Mouse (Mus musculus) liver, embryonic 12.5 days (tissue): ENCODE results near the gene Gid8. TPM values are rescaled to one million over a fixed set of nuclear protein-coding genes. Genes with fewer than 3 reads are reported as not detected.
"Not testable (repeated sequence)": the region's sequence is repeated elsewhere in the genome, so short reads cannot be mapped to it uniquely, and the experiment has no call there.

Experiments
- ATAC-seq: fragments of 200-750 bp; cut with Nextera tagmentation; 2 replicates; pipeline ENCODE4 v1.8.0; 2017; ENCODE audit warnings: moderate number of reproducible peaks, mild to moderate bottlenecking, moderate library complexity
- H3K27ac ChIP-seq: fragments of 300-500 bp; sonication (generic); 2 replicates; pipeline ENCODE4 v1.5.1; 2016; ENCODE audit warnings: mild to moderate bottlenecking
- H3K27me3 ChIP-seq: fragments of 300-500 bp; sonication (generic); replicated peaks from 2 replicates; pipeline ENCODE4 v1.6.1; 2016; ENCODE audit warnings: mild to moderate bottlenecking, moderate library complexity
- H3K36me3 ChIP-seq: fragments of 300-500 bp; sonication (generic); 2 replicates; pipeline ENCODE4 v1.6.1; 2016; ENCODE audit warnings: mild to moderate bottlenecking, moderate library complexity
- H3K4me1 ChIP-seq: fragments of 300-500 bp; sonication (generic); 2 replicates; pipeline ENCODE4 v1.6.1; 2016
- H3K4me2 ChIP-seq: fragments of 300-500 bp; sonication (generic); 2 replicates; pipeline ENCODE4 v1.6.1; 2016; ENCODE audit warnings: mild to moderate bottlenecking, moderate library complexity
- H3K4me3 ChIP-seq: fragments of 300-500 bp; sonication (generic); 2 replicates; pipeline ENCODE4 v1.5.1; 2016; ENCODE audit warnings: mild to moderate bottlenecking, moderate library complexity
- H3K9ac ChIP-seq: fragments of 300-500 bp; sonication (generic); 2 replicates; pipeline ENCODE4 v1.6.1; 2016; ENCODE audit warnings: mild to moderate bottlenecking, moderate library complexity
- H3K9me3 ChIP-seq: fragments of 300-500 bp; sonication (generic); replicated peaks from 2 replicates; pipeline ENCODE4 v1.6.1; 2016; ENCODE audit warnings: mild to moderate bottlenecking, moderate library complexity
- WGBS: fragments of 180-500 bp; shearing (Covaris S2); methylation state at CpG from one replicate; pipeline ENCODE4 v1.1.7; 2016; ENCODE audit not compliant: insufficient replicate concordance; 5-methylcytosine and 5-hydroxymethylcytosine counted together
- polyA plus RNA-seq: library from polyadenylated mRNA; unstranded; fragments of >200 nt; fragmentation: Nextera tagmentation; extraction: Ambion mirVana; gene quantifications from 2 replicates; pipeline ENCODE4 v1.2.1, GENCODE M21; 2016

Gene Gid8
- polyA plus RNA-seq, 1 experiment from 2014 or later, result 102 TPM

DNA sequence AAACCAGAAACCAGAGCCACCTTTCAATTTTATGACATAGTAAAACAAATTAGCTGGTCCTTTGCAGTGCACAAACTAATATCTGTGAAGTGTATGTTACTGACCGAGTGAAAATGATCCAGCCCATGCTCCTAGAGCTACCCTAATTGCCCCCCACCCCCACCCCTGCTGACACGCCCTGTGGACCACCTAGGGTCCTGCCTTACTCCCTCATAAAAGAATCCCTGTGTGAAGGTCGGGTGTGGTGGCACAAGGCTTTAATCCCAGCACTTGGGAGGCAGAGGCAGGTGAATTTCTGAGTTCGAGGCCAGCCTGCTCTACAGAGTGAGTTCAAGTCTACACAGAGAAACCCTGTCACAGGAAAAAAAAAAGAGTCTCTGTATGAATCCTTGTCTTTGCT is 1.6 kb downstream of the Gid8 start:
- peak overlapping the region; percentile 99 for H3K27ac ChIP-seq
- 35% methylated on average over 4 of the region's 4 CpGs for WGBS
- peaks cover 54% of the 10 kb centered on the region for H3K4me1 ChIP-seq
- peaks cover 44% of the 10 kb centered on the region for H3K36me3 ChIP-seq
- H3K4me2 ChIP-seq, result peak overlapping the region; percentile 88
- H3K4me3 ChIP-seq, result peak overlapping the region; percentile 93
- no peak for ATAC-seq
- H3K27me3 ChIP-seq, result no peaks in the 10 kb centered on the region
- H3K9me3 ChIP-seq, result no peaks in the 10 kb centered on the region
- H3K9ac ChIP-seq, result peak overlapping the region; percentile 99

DNA sequence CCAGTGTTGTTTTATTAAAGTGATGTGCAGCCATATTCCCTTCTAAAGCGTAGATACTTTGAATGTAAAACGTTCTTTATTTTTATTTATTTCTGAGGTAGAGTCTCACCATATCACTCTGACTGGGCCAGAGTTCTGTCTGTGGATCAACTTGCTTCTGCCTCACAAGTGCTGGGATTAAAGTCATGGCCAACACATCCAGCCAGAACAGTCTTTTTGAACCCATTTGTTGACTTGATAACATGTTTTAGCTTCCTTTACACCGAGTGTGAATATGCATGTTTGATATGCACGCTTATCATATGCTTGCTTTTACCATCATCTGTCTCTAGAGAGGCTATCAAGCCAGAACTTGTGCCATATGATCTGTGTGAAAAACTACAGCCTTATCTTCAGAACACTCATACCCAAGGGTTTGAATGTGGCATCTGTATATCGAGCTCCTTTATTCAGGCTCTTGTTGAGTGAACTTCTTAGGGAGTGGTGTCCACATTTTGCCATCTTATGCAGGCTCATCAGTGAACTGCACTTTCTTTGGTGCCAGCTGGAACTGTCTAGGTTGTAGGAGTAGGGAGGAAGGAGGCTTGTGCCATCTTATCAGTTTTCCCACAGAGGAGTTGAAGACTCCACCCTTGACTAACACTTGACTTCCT is 2.2 kb downstream of the Gid8 start:
- Histone ChIP-seq H3K27me3 (no peaks in the 10 kb centered on the region), H3K4me2 (peak overlapping the region; percentile 88)
- WGBS, result 38% methylated on average over 5 of the region's 5 CpGs

DNA sequence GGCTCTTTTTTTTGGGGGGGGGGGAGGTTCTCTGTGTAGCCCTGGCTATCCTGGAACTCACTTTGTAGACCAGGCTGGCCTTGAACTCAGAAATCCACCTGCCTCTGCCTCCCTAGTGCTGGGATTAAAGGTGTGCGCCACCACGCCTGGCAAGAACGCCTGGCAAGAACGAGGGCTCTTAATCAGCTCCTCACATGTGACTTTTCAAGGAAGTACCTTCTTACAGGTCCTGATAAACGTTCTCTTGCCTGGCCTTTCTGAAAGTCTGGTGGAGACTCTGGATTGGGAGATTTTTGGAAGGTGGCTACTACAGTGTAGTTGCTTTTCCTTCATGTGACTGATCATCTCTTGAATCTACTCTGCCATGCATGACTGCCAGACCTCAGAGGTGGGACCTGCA is 12.8 kb downstream of the Gid8 start:
- not testable (repeated sequence) for H3K27ac ChIP-seq, H3K9ac ChIP-seq, H3K27me3 ChIP-seq, ATAC-seq, H3K4me2 ChIP-seq, H3K4me3 ChIP-seq, H3K9me3 ChIP-seq
- Histone ChIP-seq H3K36me3 (peaks cover 67% of the 10 kb centered on the region), H3K4me1 (peaks cover 47% of the 10 kb centered on the region)
- 60% methylated on average over 5 of the region's 5 CpGs for WGBS

More for the DNA sequence above, 2.2 kb downstream of the Gid8 start:
- peak; percentile 81 for ATAC-seq
- Histone ChIP-seq H3K4me1 (peaks cover 49% of the 10 kb centered on the region), H3K9me3 (no peaks in the 10 kb centered on the region), H3K27ac (peak overlapping the region; percentile 99), H3K4me3 (peak overlapping the region; percentile 93), H3K9ac (peak overlapping the region; percentile 99), H3K36me3 (peaks cover 44% of the 10 kb centered on the region)

DNA sequence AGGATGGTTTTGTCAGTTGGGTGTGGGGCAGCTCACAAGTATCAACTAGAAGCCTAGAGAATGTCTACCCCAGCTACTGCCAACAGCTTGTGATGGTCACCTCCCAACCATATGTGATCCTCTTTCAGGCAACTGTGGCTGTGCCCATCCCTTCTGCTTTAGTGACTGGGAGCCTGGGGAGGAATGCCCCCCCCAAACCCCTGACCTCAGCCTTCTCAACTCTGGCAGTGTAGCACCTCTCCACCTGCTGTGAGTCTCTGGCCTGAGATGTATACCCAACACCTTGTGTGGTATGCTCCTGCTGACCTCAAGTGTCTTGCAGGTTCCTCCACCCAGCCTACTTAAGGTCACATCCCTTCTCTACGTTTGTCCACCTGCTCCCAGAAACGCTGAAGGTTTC is 13.9 kb downstream of the Gid8 start:
- no peak overlapping the region for H3K4me3 ChIP-seq
- H3K4me2 ChIP-seq, result no peak overlapping the region
- peaks cover 55% of the 10 kb centered on the region for H3K36me3 ChIP-seq
- 0 out of 2 replicates have a peak overlapping the region, but pooled peaks have one; percentile 6 for H3K9ac ChIP-seq
- no peaks in the 10 kb centered on the region for H3K9me3 ChIP-seq
- 55% methylated on average over 2 of the region's 2 CpGs for WGBS
- H3K27ac ChIP-seq, result peak overlapping the region; percentile 32; the same call in 1 of the 2 replicates
- peaks cover 54% of the 10 kb centered on the region for H3K4me1 ChIP-seq
- no peak for ATAC-seq
- no peaks in the 10 kb centered on the region for H3K27me3 ChIP-seq

DNA sequence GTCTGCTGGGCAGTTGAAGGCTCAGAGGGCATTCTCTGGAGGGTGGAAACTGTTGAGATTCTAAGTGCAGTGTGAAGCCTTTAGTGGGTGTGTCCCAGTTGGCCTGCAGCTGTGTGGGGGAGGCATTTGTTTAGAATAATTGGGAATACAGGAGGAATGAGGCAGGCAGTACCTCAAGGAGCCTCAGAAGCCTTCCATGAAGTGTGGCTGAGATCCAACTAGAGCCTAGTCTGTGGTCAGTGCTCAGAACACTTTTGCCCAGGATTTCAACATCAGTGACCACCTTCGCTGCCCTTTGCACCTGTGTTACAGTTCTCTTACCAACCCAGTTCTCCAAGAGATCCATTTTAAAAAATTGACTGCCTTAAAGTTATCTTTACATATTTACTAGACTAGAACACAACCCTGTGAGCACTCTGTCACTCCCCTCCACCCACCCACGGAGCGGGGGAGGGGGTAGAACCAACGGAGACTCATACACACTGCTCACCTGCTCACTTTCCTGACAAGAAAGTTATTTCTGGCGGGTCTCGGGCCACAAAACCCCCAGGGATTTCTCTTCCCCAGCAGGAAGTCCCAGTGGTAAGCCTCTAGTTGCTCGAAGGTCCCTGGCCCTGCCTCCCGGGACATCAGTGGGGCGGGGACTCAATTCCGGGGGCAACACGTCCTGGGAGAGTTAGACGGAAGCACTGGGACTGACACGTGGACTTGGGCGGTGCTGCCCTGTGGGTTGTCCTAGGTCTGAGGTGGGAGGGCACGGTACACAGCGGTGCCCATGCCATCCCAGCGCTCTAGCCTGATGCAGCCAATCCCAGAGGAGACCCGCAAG is 14.9 kb downstream of the Gid8 start, which contains the start of gene Slc17a9:
Gene Slc17a9 (plus strand): TSS at position 679 of the 829 bp plus-strand sequence.
- ATAC-seq, result peak; percentile 82
- Histone ChIP-seq H3K4me1 (peaks cover 54% of the 10 kb centered on the region), H3K4me3 (peak within 1 kb of the TSS; percentile 46), H3K9me3 (no peaks in the 10 kb centered on the region), H3K36me3 (peaks cover 46% of the 10 kb centered on the region), H3K27me3 (no peaks in the 10 kb centered on the region), H3K4me2 (peak within 1 kb of the TSS; percentile 64), H3K9ac (peak within 1 kb of the TSS; percentile 54), H3K27ac (peak within 1 kb of the TSS; percentile 55)
- WGBS, result 5% methylated on average over 18 of the region's 18 CpGs

DNA sequence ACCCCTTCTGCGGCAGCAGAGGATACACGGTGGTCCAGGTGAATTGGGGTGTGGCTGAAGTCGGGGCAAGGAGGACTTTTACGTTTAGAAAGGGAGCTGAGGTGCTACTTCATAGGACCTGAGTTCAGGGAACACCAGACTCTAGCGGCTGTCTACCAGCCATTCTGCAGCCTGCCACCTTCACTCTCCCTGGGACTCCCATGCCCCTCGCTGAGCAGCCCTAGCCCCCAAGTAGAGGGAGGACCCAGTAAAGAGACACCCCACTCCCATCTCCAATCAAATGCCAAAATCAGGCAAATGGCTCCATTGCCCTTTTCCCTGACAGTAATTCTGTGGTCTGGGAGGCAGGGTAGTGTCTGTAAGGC is 15.5 kb downstream of the Gid8 start:
- H3K9me3 ChIP-seq, result no peaks in the 10 kb centered on the region
- peak overlapping the region; percentile 54 for H3K9ac ChIP-seq
- WGBS, result 5% methylated on average over 6 of the region's 6 CpGs
- peaks cover 54% of the 10 kb centered on the region for H3K4me1 ChIP-seq
- H3K27me3 ChIP-seq, result no peaks in the 10 kb centered on the region
- H3K4me3 ChIP-seq, result peak overlapping the region; percentile 46
- H3K4me2 ChIP-seq, result peak overlapping the region; percentile 64
- peak; percentile 33; the same call in 1 of the 2 replicates for ATAC-seq
- H3K27ac ChIP-seq, result peak overlapping the region; percentile 55
- peaks cover 40% of the 10 kb centered on the region for H3K36me3 ChIP-seq

DNA sequence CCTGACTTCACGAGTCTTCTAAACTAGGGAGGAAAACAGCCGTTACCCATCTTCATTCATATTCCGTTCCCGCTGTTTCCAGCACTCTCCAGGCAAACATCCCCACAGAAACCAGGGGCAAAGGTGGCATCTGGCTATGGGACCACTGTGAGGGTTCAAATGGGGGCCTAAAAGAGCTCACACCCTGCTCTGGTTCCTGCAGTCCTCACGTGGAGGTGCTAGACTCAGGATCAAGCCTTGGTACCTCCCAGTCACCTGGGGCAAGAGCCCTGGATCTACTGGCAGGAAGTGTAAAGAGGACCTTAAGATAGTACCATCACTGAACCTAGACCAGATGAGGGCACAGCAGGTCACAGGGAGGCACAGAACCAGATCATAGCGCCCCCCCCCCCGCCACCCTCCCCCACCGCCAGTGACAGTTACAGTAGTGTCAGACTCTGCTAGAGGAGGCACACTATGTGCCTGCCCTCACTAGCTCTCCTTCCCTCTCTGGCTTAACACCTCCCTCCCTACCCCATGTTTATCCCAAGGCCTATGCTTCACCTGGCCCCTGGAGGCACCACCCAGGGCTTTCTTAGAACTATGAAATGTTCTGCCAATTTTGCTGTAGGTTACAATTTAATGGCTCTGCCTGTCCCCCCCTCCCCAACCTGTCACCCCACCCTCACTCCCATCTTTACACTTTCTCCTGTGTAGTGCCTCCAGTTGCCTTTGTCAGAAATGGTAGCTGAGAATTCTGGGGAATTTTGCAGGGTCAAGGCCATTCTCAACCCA is 16.1 kb downstream of the Gid8 start:
- WGBS, result 23% methylated on average over 7 of the region's 8 CpGs
- peak overlapping the region; percentile 46 for H3K4me3 ChIP-seq
- H3K27ac ChIP-seq, result peak overlapping the region; percentile 55

DNA sequence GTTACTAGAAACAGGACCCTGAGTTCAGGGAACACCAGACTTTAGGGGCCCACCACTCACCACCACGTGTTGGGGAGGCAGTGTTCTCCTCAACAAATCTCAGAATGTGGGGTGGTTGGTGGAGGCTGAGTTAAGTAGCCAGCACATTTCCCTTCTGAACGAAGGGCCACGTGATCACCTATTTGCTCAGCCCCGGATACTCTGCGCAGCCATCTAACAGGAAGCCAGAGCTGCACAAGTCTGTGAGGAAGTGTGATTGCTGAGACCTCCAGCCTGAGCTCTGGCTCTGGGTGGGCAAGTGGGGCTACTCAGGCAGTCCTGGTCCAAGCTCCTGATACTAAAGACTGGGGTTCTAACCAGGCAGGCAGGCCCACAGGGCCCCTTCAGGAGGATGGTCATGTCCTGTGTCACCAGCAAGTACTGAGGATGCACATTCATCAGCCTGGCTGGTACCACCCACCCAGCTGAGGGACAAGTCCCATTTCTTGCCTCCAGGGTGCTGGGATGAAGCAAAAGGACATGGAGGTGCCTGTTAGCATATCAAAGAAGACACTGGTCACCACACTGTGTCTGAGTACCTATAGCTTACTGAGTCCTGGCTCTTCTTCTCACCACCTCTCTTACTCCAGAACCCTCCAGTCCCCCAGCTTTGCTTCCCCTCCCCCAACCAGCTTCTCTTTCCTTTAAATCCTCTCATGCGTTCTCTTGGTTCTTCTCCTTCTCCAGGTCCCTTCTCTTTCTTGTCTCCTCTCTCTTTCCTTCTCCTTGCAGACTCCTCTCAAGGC is 16.9 kb downstream of the Gid8 start:
- H3K4me3 ChIP-seq, result no peak overlapping the region

More for the DNA sequence above, 16.1 kb downstream of the Gid8 start:
- Histone ChIP-seq H3K4me1 (peaks cover 57% of the 10 kb centered on the region), H3K27me3 (no peaks in the 10 kb centered on the region), H3K9ac (peak overlapping the region; percentile 54), H3K36me3 (peaks cover 34% of the 10 kb centered on the region), H3K4me2 (peak overlapping the region; percentile 64), H3K9me3 (no peaks in the 10 kb centered on the region)
- ATAC-seq, result no peak

DNA sequence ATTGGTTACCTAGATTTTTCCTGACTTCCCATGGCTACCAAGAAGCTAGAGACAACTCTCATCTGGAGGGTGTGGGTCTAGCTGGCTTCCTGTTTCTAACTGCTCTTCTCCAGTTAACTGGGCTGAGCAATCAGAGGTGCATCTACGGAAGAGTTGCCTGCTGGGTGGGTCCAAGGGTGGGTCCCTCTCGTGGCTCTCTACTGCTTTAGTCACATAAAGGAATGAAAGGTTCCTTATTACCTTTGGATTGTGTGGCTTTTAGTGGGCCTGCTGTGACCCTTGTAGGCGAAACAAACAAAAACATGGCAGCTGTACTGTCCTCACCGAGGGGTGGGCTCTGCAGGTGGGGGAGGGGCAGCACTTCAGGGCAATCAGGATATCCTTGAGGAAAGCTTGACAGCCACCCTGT is 17.7 kb downstream of the Gid8 start:
- no peaks in the 10 kb centered on the region for H3K27me3 ChIP-seq
- 32% methylated on average over 4 of the region's 4 CpGs for WGBS
- H3K4me3 ChIP-seq, result no peak overlapping the region
- peaks cover 68% of the 10 kb centered on the region for H3K4me1 ChIP-seq
- H3K9ac ChIP-seq, result no peak overlapping the region; the same call in 1 of the 2 replicates
- no peak overlapping the region for H3K4me2 ChIP-seq
- no peak overlapping the region for H3K27ac ChIP-seq
- no peak for ATAC-seq
- H3K36me3 ChIP-seq, result peaks cover 18% of the 10 kb centered on the region
- H3K9me3 ChIP-seq, result no peaks in the 10 kb centered on the region

More for the DNA sequence above, 16.9 kb downstream of the Gid8 start:
- WGBS, result 22% methylated on average over 6 of the region's 6 CpGs
- Histone ChIP-seq H3K9me3 (no peaks in the 10 kb centered on the region), H3K27me3 (no peaks in the 10 kb centered on the region), H3K9ac (peak overlapping the region; percentile 3; the same call in 1 of the 2 replicates), H3K4me2 (peak overlapping the region; percentile 64), H3K27ac (peak overlapping the region; percentile 55; the same call in 1 of the 2 replicates), H3K4me1 (peaks cover 62% of the 10 kb centered on the region), H3K36me3 (peaks cover 26% of the 10 kb centered on the region)
- 0 out of 2 replicates have a peak, but pooled peaks have one; percentile 16 for ATAC-seq

DNA sequence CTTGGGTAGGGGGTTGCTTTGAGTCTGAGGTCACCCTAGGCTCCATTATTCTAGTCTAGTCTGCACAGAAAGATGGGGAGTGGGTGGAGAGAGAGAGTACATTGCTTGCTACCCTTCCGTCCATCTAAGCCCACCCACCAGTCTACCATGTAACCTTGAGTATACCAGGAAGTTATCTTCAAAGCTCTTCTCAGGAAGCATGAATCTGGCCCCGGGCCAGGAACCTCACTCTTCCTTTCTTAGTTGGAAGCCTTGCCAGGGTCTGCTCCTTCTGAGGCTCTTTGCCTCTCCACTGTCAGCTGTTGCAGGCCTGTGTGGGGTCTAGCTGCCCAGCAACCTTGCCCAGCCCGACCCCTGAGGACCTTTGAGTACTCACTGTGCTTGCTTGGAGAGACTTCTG is 21.1 kb downstream of the Gid8 start:
- no peak overlapping the region for H3K4me3 ChIP-seq
- H3K4me2 ChIP-seq, result no peak overlapping the region
- no peak overlapping the region for H3K27ac ChIP-seq
- H3K9me3 ChIP-seq, result no peaks in the 10 kb centered on the region
- no peak overlapping the region for H3K9ac ChIP-seq
- no peaks in the 10 kb centered on the region for H3K27me3 ChIP-seq
- H3K36me3 ChIP-seq, result no peaks in the 10 kb centered on the region
- peaks cover 38% of the 10 kb centered on the region for H3K4me1 ChIP-seq
- 48% methylated on average over 3 of the region's 3 CpGs for WGBS
- ATAC-seq, result no peak

DNA sequence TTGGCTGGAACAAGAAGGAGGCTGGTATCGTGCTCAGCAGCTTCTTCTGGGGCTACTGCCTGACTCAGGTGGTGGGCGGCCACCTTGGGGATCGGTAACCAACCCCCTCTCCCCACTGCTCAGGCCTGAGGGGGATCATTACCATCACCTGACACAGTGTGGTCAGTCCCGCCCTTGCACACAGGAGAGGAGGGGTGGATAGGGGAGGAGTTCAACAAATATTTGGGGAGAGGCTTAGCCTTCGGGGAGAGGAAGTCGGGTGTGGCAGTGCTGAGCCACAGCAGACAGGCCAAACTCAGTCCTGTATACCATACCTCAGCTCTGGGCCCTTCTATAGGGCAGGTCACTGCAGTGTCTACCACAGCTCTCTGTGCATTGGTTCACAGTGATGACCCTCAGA is 22.1 kb downstream of the Gid8 start:
- 31% methylated on average over 6 of the region's 6 CpGs for WGBS
- Histone ChIP-seq H3K4me2 (no peak overlapping the region), H3K9me3 (no peaks in the 10 kb centered on the region), H3K27me3 (no peaks in the 10 kb centered on the region), H3K4me3 (no peak overlapping the region), H3K36me3 (no peaks in the 10 kb centered on the region), H3K9ac (no peak overlapping the region; the same call in 1 of the 2 replicates), H3K4me1 (peaks cover 29% of the 10 kb centered on the region), H3K27ac (no peak overlapping the region)
- peak; percentile 66 for ATAC-seq
